Mouse (Mus musculus) thymus, adult 2 months (tissue): ENCODE data around the gene Ptcd2.

Experiments
- CTCF ChIP-seq: fragments of 200-500 bp; IDR thresholded peaks from 2 replicates; pipeline ENCODE4 v1.5.1; 2012; ENCODE audit warnings: mild to moderate bottlenecking, control low read depth, low read length, moderate library complexity, borderline replicate concordance; ENCODE audit not compliant: control insufficient read depth, poor library complexity, insufficient read depth; ENCODE audit errors: extremely low read depth
- POLR2A ChIP-seq: fragments of 200-500 bp; IDR thresholded peaks from 2 replicates; pipeline ENCODE4 v1.6.1; 2012; ENCODE audit warnings: mild to moderate bottlenecking, low read length, control low read depth, moderate library complexity; ENCODE audit not compliant: control insufficient read depth, poor library complexity, insufficient read depth; ENCODE audit errors: extremely low read depth

GRCm38 (mm10) chr13:99320453-99320852 is 24.1 kb downstream of the Ptcd2 start:
- TF ChIP-seq CTCF (no peak), POLR2A (no peak)
